Mouse (Mus musculus) liver, embryonic 14.5 days (tissue): ENCODE data around the gene Ing5.
"Not testable (repeated sequence)": the region's sequence is repeated elsewhere in the genome, so short reads cannot be mapped to it uniquely, and the experiment has no call there.

Experiments
- CTCF ChIP-seq: IDR thresholded peaks from 2 replicates; pipeline ENCODE4 v1.5.1; 2016; ENCODE audit warnings: antibody characterized with exemption, low read depth, control low read depth
- EP300 ChIP-seq: IDR thresholded peaks from 2 replicates; pipeline ENCODE4 v1.6.1; 2016; ENCODE audit warnings: antibody characterized with exemption, low read depth

- TF ChIP-seq EP300, CTCF: not testable (repeated sequence)
These were observed 52.0 kb downstream of the Ing5 start for GRCm38 (mm10) chr1:93855790-93856189.
